Mouse (Mus musculus) cerebellum, adult 2 months (tissue): ENCODE data around the gene Cdc42bpa.

ENCODE experiments used
- CTCF ChIP-seq: fragments of 200-500 bp; IDR thresholded peaks from 2 replicates; pipeline ENCODE4 v1.5.1; 2011; ENCODE audit warnings: low read depth, mild to moderate bottlenecking, control low read depth, low read length, moderate library complexity, borderline replicate concordance; ENCODE audit not compliant: insufficient read depth
- POLR2A ChIP-seq: fragments of 200-500 bp; IDR thresholded peaks from 2 replicates; pipeline ENCODE4 v1.6.1; 2011; ENCODE audit warnings: low read length, control low read depth, borderline replicate concordance; ENCODE audit not compliant: insufficient read depth

GRCm38 (mm10) chr1:180139158-180139557 lies 178.9 kb downstream of the Cdc42bpa start:
- TF ChIP-seq POLR2A (no peak), CTCF (no peak)
